Mouse (Mus musculus): ENCODE measurements at regions not wholly inside any gene's neighbourhood (a gene's known extent, or its start where the extent isn't known, plus 50 kb on each side); places are given as distances from the start of the nearest gene placed in this dataset.

DNA sequence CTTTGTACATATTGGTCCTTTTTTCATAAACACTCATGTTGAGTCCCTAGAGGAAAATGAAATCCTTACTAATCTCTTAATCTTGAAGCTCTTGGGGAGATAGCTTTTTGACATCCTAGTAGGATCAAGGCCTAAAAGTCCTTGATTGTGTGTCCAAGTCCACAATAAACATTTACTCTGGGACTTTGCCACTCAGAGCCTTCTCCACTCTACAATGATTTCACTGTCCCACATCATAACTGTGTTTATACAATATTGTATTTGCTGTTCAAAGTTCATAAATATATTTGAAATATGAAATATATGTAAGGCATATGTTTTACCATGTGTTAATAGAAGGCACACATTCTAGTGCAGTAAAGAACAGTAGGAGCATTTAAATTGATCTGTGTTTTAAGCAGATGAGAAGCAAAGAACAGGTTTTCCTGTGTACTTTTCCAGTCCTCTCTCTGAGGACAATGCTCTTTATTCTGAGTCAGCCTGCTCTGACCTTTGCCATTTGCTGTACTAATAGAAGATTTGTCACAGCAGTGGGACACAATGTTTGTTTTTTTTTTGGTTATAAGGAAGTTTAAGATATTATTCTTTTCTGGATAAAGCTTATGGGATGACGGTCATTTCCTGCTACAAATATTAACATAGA is 130.7 kb upstream of the Gprin3 start:
- Histone ChIP-seq H3K36me3 (ENCODE audit: control insufficient read depth, insufficient read depth) (no peaks in the 10 kb centered on the region), H3K4me3 (ENCODE audit: low read depth, low read length) (no peak overlapping the region), H3K4me1 (ENCODE audit: control insufficient read depth, low read depth, low read length) (no peaks in the 10 kb centered on the region), H3K27me3 (ENCODE audit: control insufficient read depth, insufficient read depth, low read depth, low read length) (no peaks in the 10 kb centered on the region), H3K9ac (ENCODE audit: low read depth, low read length) (no peak overlapping the region), H3K9me3 (replicated peaks; ENCODE audit: control insufficient read depth, low read length) (no peaks in the 10 kb centered on the region), H3K27ac (ENCODE audit: low read length) (no peak overlapping the region), H3K4me2 (ENCODE audit: low read depth, low read length) (no peak overlapping the region)
- no peak for ATAC-seq (ENCODE audit: low read depth)
- 56% methylated on average over 1 of the region's 1 CpGs for WGBS (ENCODE audit: insufficient replicate concordance)

DNA sequence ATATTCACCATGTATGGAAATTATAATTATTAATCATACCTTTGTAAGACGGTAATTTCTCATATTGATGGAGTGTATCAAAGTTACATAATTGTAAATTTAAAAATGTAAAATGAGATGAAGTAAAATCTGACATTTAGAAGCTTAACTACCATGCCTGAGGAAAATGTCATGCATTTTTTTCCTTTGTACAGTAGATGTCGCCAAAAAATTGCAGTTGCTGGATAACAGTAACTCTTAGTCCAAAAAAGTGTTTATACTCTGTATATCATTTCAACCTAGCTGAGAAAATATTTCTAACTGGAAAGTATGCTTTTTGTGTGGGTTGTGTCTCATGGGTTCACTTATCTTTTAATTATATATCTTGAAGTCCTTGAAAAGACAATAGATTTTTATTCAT is 110.9 kb upstream of the Gprin3 start:
- no peak overlapping the region for H3K4me3 ChIP-seq (ENCODE audit: low read depth, low read length)
- H3K27ac ChIP-seq (ENCODE audit: low read length) = no peak overlapping the region
- no peak overlapping the region for H3K9ac ChIP-seq (ENCODE audit: low read depth, low read length)
- H3K4me1 ChIP-seq (ENCODE audit: control insufficient read depth, low read depth, low read length) = no peaks in the 10 kb centered on the region
- no peaks in the 10 kb centered on the region for H3K9me3 ChIP-seq (replicated peaks; ENCODE audit: control insufficient read depth, low read length)
- no peaks in the 10 kb centered on the region for H3K36me3 ChIP-seq (ENCODE audit: control insufficient read depth, insufficient read depth)
- H3K4me2 ChIP-seq (ENCODE audit: low read depth, low read length) = no peak overlapping the region
- no peak for ATAC-seq (ENCODE audit: low read depth)
- no peaks in the 10 kb centered on the region for H3K27me3 ChIP-seq (ENCODE audit: control insufficient read depth, insufficient read depth, low read depth, low read length)
- WGBS (ENCODE audit: insufficient replicate concordance) = 38% methylated on average over 2 of the region's 2 CpGs

DNA sequence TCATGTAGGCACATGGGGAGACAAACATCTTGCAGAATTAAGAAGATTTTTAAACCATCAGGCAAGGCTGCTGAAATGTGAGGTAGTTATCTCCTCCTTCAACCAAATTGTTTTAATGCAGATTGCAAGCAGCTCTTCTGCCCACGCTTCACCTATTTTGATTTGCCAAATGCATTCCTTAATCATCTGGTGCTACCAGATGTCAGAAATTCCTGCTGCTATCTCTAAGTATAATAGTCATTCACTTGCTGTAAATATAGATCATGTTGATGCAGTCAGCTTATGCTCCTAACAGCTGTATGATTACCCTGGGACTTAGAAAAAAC is 98.8 kb upstream of the Gprin3 start:
- no peak overlapping the region for H3K4me2 ChIP-seq (ENCODE audit: low read depth, low read length)
- H3K9ac ChIP-seq (ENCODE audit: low read depth, low read length) = no peak overlapping the region
- H3K36me3 ChIP-seq (ENCODE audit: control insufficient read depth, insufficient read depth) = no peaks in the 10 kb centered on the region
- H3K4me1 ChIP-seq (ENCODE audit: control insufficient read depth, low read depth, low read length) = no peaks in the 10 kb centered on the region; the same call in 1 of the 2 replicates
- WGBS (ENCODE audit: insufficient replicate concordance) = 63% methylated on average over 1 of the region's 1 CpGs
- no peaks in the 10 kb centered on the region for H3K9me3 ChIP-seq (replicated peaks; ENCODE audit: control insufficient read depth, low read length)
- H3K27ac ChIP-seq (ENCODE audit: low read length) = no peak overlapping the region
- no peak overlapping the region for H3K4me3 ChIP-seq (ENCODE audit: low read depth, low read length)
- ATAC-seq (ENCODE audit: low read depth) = no peak
- no peaks in the 10 kb centered on the region for H3K27me3 ChIP-seq (ENCODE audit: control insufficient read depth, insufficient read depth, low read depth, low read length)

DNA sequence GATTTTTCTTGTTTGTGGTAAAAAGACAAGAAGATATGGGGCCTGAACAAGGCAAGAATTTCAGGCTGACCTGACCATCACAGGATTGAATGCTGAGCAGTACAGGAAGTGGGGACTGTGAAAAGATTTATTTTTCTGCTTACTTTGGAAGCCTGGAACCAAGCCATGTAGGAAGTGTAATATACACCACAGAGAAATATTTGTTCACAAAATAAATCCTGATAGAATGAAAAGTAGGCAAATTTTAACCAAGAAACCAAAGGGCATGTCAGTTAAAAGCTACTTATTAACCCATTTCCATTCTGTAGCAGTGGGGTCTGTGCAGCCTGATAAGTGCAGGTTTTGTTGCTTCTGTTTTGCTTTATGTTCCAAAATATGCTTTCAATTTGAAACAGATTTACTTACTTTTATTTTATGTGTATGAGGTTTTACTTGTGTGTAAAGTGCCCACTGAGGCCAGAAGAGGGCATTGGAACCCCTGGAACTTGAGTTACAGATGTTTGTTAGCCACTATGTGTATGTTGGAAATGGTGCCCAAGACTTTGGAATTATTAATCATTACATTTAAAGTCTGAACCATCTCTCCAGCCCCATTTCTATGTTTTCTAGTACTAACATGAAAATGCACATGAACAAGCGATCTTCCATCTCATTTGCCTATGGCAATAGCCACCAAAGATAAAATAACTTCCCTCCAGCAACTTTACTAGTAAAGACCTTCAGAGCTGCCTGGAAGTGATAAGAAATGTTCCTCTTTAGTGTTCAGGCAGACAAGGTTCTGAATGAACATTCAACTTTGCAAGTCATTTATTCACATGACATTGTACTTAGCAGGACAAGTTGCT is 98.2 kb upstream of the Gprin3 start:
- Histone ChIP-seq H3K27ac (ENCODE audit: low read length) (no peak overlapping the region), H3K4me2 (ENCODE audit: low read depth, low read length) (no peak overlapping the region), H3K9me3 (replicated peaks; ENCODE audit: control insufficient read depth, low read length) (no peaks in the 10 kb centered on the region), H3K4me1 (ENCODE audit: control insufficient read depth, low read depth, low read length) (no peaks in the 10 kb centered on the region; the same call in 1 of the 2 replicates), H3K36me3 (ENCODE audit: control insufficient read depth, insufficient read depth) (no peaks in the 10 kb centered on the region), H3K4me3 (ENCODE audit: low read depth, low read length) (no peak overlapping the region), H3K27me3 (ENCODE audit: control insufficient read depth, insufficient read depth, low read depth, low read length) (no peaks in the 10 kb centered on the region), H3K9ac (ENCODE audit: low read depth, low read length) (no peak overlapping the region)
- 50% methylated on average over 1 of the region's 1 CpGs for WGBS (ENCODE audit: insufficient replicate concordance)
- ATAC-seq (ENCODE audit: low read depth) = peak; percentile 56; the same call in 1 of the 2 replicates

DNA sequence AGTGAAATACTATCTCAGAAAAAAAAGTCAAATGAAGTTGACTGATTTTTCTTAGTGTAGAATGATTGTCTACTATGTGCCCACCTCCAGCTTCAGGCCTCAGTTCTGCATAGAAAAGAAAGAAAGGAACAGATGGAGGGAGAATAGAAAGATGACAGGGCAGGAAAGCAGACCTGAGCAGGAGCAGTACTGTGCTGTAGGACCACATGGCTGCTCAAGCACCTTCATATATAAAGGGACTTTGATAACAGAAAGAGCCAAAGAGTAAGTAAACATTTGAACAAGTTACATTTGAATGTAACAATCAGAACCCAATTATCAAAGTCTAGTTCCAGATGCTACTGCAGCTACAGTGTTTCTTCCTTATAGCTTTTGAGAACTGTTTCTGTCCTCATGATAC is 96.9 kb upstream of the Gprin3 start:
- Histone ChIP-seq H3K9me3 (replicated peaks; ENCODE audit: control insufficient read depth, low read length) (no peaks in the 10 kb centered on the region), H3K36me3 (ENCODE audit: control insufficient read depth, insufficient read depth) (no peaks in the 10 kb centered on the region), H3K4me3 (ENCODE audit: low read depth, low read length) (no peak overlapping the region), H3K4me1 (ENCODE audit: control insufficient read depth, low read depth, low read length) (no peaks in the 10 kb centered on the region; the same call in 1 of the 2 replicates), H3K27me3 (ENCODE audit: control insufficient read depth, insufficient read depth, low read depth, low read length) (no peaks in the 10 kb centered on the region), H3K4me2 (ENCODE audit: low read depth, low read length) (no peak overlapping the region), H3K27ac (ENCODE audit: low read length) (no peak overlapping the region), H3K9ac (ENCODE audit: low read depth, low read length) (no peak overlapping the region)
- ATAC-seq (ENCODE audit: low read depth) = no peak

DNA sequence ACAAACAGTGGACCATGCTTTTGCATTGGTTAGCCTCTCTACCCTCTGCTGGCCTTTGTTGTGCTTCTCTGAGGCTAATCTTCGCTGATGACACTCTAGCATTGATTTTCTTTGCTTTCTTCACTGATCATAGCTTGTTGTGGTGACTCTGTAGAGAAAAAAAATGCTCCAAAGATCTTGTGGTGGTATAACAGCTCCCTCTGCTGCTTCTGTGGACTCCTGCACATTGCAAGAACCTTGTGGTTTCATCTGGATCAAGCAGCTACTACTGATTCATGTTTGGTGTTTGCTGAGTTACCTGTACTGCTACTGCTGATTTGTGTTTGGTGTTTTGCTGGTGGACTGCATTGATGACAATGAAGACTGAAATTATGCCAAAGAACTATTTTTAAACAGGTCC is 74.7 kb upstream of the Gprin3 start:
- H3K4me2 ChIP-seq (ENCODE audit: low read depth, low read length) = no peak overlapping the region
- no peak for ATAC-seq (ENCODE audit: low read depth)

DNA sequence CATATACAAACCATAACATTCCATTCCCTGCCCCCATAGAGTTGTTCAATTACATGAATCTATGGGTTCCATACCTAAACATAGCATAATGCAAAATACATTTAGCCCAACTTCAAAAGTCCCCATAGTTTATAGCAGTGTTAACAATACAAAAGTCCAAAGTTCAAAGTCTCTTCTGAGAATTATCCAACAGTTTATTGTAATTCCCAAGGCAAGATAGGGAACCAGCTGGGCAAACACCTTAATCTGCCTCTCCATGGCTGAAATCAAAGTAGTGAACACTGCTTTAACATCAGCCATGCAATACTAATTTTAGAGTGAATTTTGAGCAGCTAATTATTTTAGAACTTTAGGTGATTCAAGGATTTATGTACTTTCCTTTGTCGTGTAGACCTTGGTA is 72.7 kb upstream of the Gprin3 start:
- ATAC-seq (ENCODE audit: low read depth) = no peak
- H3K4me3 ChIP-seq (ENCODE audit: low read depth, low read length) = no peak overlapping the region
- no peak overlapping the region for H3K4me2 ChIP-seq (ENCODE audit: low read depth, low read length)
- no peaks in the 10 kb centered on the region for H3K4me1 ChIP-seq (ENCODE audit: control insufficient read depth, low read depth, low read length)
- H3K9me3 ChIP-seq (replicated peaks; ENCODE audit: control insufficient read depth, low read length) = no peaks in the 10 kb centered on the region
- H3K27ac ChIP-seq (ENCODE audit: low read length) = no peak overlapping the region
- no peaks in the 10 kb centered on the region for H3K36me3 ChIP-seq (ENCODE audit: control insufficient read depth, insufficient read depth)
- 19% methylated on average over 1 of the region's 1 CpGs for WGBS (ENCODE audit: insufficient replicate concordance)
- no peak overlapping the region for H3K9ac ChIP-seq (ENCODE audit: low read depth, low read length)
- H3K27me3 ChIP-seq (ENCODE audit: control insufficient read depth, insufficient read depth, low read depth, low read length) = no peaks in the 10 kb centered on the region

More for the DNA sequence above, 74.7 kb upstream of the Gprin3 start:
- no peaks in the 10 kb centered on the region for H3K4me1 ChIP-seq (ENCODE audit: control insufficient read depth, low read depth, low read length)
- no peaks in the 10 kb centered on the region for H3K9me3 ChIP-seq (replicated peaks; ENCODE audit: control insufficient read depth, low read length)
- WGBS (ENCODE audit: insufficient replicate concordance) = 11% methylated on average over 1 of the region's 1 CpGs
- H3K9ac ChIP-seq (ENCODE audit: low read depth, low read length) = no peak overlapping the region
- H3K36me3 ChIP-seq (ENCODE audit: control insufficient read depth, insufficient read depth) = no peaks in the 10 kb centered on the region
- H3K27ac ChIP-seq (ENCODE audit: low read length) = no peak overlapping the region
- H3K4me3 ChIP-seq (ENCODE audit: low read depth, low read length) = no peak overlapping the region
- no peaks in the 10 kb centered on the region for H3K27me3 ChIP-seq (ENCODE audit: control insufficient read depth, insufficient read depth, low read depth, low read length)

DNA sequence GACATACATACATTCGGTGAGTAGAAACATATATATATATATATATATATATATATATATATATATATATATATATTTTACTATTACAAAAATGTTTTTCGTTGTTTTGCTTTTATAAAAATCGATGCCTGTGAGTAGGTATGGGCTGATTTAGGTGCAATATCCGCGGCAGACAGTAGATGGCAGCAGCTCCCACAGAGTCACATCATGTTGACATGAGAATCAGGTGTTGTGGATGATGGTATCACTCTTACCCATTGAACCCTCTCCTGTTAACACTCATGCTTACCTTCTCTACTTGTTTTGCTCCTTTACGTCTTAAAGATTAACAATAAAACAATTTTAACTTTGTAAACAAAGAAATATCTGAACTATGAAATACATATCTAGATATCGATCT is 72.0 kb upstream of the Gprin3 start:
- Histone ChIP-seq H3K9me3 (replicated peaks; ENCODE audit: control insufficient read depth, low read length) (no peaks in the 10 kb centered on the region), H3K4me3 (ENCODE audit: low read depth, low read length) (no peak overlapping the region), H3K4me1 (ENCODE audit: control insufficient read depth, low read depth, low read length) (no peaks in the 10 kb centered on the region), H3K36me3 (ENCODE audit: control insufficient read depth, insufficient read depth) (no peaks in the 10 kb centered on the region), H3K9ac (ENCODE audit: low read depth, low read length) (no peak overlapping the region), H3K27ac (ENCODE audit: low read length) (no peak overlapping the region), H3K27me3 (ENCODE audit: control insufficient read depth, insufficient read depth, low read depth, low read length) (no peaks in the 10 kb centered on the region), H3K4me2 (ENCODE audit: low read depth, low read length) (no peak overlapping the region)
- 32% methylated on average over 7 of the region's 7 CpGs for WGBS (ENCODE audit: insufficient replicate concordance)
- ATAC-seq (ENCODE audit: low read depth) = no peak

DNA sequence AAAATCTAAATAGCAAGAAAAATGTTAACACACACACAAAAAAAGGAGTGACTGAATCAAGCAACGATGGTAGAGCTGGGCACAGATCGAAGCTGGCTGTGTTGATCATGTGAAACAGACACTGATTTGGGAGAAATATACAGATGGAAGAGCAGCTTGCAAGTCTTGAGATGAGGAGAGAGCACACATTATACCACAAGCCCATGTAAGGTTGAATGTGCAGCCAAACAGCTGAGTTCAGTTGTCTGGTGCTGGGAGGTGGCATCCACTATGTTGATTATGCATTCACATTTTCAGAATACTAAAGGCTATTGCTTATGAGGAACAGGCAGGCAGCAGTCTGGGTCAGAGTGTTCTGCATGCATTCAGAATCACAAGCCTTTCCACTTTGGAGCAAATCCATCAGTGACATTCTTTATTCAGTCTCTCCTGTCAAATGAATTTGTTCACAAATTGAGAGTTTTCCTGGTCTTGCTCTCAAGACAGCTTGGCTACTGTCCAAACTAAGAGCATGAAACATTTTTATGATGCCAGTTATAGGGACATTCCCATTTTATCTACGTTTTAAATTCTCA is 63.0 kb upstream of the Gprin3 start:
- H3K9me3 ChIP-seq (replicated peaks; ENCODE audit: control insufficient read depth, low read length) = no peaks in the 10 kb centered on the region
- no peak overlapping the region for H3K27ac ChIP-seq (ENCODE audit: low read length)
- H3K9ac ChIP-seq (ENCODE audit: low read depth, low read length) = no peak overlapping the region
- H3K27me3 ChIP-seq (ENCODE audit: control insufficient read depth, insufficient read depth, low read depth, low read length) = no peaks in the 10 kb centered on the region
- no peak for ATAC-seq (ENCODE audit: low read depth)
- H3K4me3 ChIP-seq (ENCODE audit: low read depth, low read length) = no peak overlapping the region
- WGBS (ENCODE audit: insufficient replicate concordance) = 52% methylated on average over 3 of the region's 3 CpGs
- H3K4me2 ChIP-seq (ENCODE audit: low read depth, low read length) = no peak overlapping the region
- no peaks in the 10 kb centered on the region for H3K36me3 ChIP-seq (ENCODE audit: control insufficient read depth, insufficient read depth)
- no peaks in the 10 kb centered on the region for H3K4me1 ChIP-seq (ENCODE audit: control insufficient read depth, low read depth, low read length)

Measured in liver, embryonic 16.5 days (tissue).